Mouse (Mus musculus): ENCODE data around the gene Fam83g. TPM values are rescaled to one million over a fixed set of nuclear protein-coding genes. Genes with fewer than 3 reads are reported as not detected.

Fam83g gene
- polyA plus RNA-seq, 1 experiment from 2014 or later: 0.59 TPM

DNA sequence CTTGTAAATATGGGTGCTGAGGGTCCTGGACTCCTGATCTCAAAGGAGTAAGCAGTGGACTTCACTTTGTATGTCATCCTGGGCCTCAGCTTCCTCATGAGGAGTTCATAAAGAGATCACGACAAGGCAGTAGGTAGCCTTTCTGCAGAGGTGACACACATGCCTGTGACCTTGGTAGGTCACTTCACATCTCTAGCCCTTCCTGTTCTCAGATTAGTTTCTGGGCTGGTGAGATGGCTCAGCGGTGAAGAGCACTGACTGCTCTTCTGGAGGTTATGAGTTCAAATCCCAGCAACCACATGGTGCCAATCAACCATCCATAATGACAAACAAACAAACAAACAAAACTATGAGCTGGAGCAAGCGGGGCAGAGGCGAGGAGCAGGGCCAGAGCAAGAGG, 6.2 kb upstream of the Fam83g start:
- Histone ChIP-seq H3K9me3 (ENCODE audit: control insufficient read depth, low read length) (no peaks in the 10 kb centered on the region), H3K27ac (ENCODE audit: low read depth, low read length) (no peak overlapping the region), H3K4me3 (ENCODE audit: low read depth, low read length) (no peak overlapping the region), H3K9ac (ENCODE audit: low read length) (no peak overlapping the region), H3K36me3 (ENCODE audit: control insufficient read depth, insufficient read depth, low read length) (no peaks in the 10 kb centered on the region), H3K4me2 (no peak overlapping the region), H3K4me1 (ENCODE audit: control insufficient read depth, insufficient read depth, low read length) (peaks cover 9% of the 10 kb centered on the region), H3K27me3 (ENCODE audit: control insufficient read depth, insufficient read depth, low read length) (no peaks in the 10 kb centered on the region)
- 79% methylated on average over 4 of the region's 4 CpGs for WGBS
- DNase-seq (ENCODE audit: low spot score, missing footprints) (no peak), ATAC-seq (ENCODE audit: low FRiP score) (no peak)

DNA sequence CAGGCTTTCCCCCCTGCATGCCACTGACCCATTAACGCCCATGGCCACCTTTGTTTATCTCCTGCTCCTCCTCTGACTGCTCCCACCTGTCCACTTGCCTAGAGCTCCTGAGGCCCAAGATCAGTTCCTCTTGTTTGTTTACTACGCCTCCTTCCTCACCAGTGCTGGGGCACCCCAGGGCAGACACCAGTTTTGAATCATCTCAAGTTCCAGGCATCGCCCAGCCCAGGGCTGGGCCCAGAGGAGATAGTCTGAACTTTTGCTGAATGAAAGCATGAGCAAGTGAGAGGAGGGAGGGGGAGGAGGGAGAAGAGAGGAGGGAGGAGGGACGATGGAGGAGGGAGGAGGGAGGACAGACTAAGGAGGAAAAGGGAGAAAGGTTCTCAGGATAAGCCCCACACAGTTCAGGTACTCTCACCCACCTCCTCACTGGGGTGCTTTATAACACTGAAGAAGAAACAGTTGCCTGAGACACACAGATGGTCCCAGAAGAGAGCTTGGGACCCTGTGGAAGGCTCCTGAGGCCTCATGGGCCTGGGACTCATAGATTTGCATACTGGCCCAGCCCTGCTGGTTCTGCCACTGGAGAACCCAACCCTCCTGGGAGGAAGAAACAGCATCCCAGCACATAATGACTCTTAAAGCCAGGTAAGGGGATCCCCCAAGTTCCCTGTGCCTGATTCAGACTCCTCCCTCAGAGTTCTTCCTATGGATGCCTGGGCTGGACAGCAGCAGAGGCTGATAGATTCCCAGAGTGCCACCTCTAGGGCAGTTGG, 4.6 kb upstream of the Fam83g start:
- H3K36me3 ChIP-seq (ENCODE audit: control insufficient read depth, insufficient read depth, low read length): no peaks in the 10 kb centered on the region
- no peak overlapping the region for H3K27ac ChIP-seq (ENCODE audit: low read depth, low read length)
- DNase-seq (ENCODE audit: low spot score, missing footprints) (no peak), ATAC-seq (ENCODE audit: low FRiP score) (no peak)
- H3K4me2 ChIP-seq: no peak overlapping the region
- H3K27me3 ChIP-seq (ENCODE audit: control insufficient read depth, insufficient read depth, low read length): peaks cover 14% of the 10 kb centered on the region
- H3K9me3 ChIP-seq (ENCODE audit: control insufficient read depth, low read length): no peaks in the 10 kb centered on the region
- H3K9ac ChIP-seq (ENCODE audit: low read length): no peak overlapping the region
- H3K4me3 ChIP-seq (ENCODE audit: low read depth, low read length): no peak overlapping the region
- 73% methylated on average over 4 of the region's 4 CpGs for WGBS
- H3K4me1 ChIP-seq (ENCODE audit: control insufficient read depth, insufficient read depth, low read length): peaks cover 13% of the 10 kb centered on the region

- Histone ChIP-seq H3K4me3 (ENCODE audit: low read depth, low read length) (no peak overlapping the region), H3K27ac (ENCODE audit: low read depth, low read length) (no peak overlapping the region), H3K27me3 (ENCODE audit: control insufficient read depth, insufficient read depth, low read length) (peaks cover 27% of the 10 kb centered on the region), H3K9me3 (ENCODE audit: control insufficient read depth, low read length) (no peaks in the 10 kb centered on the region), H3K9ac (ENCODE audit: low read length) (no peak overlapping the region), H3K36me3 (ENCODE audit: control insufficient read depth, insufficient read depth, low read length) (no peaks in the 10 kb centered on the region), H3K4me2 (no peak overlapping the region), H3K4me1 (ENCODE audit: control insufficient read depth, insufficient read depth, low read length) (peaks cover 5% of the 10 kb centered on the region; the same call in 1 of the 2 replicates)
- 78% methylated on average over 8 of the region's 8 CpGs for WGBS
- ATAC-seq (ENCODE audit: low FRiP score): no peak
- DNase-seq (ENCODE audit: low spot score, missing footprints): peak; percentile 77
Observed at GRCm38 (mm10) chr11:61685119-61685725, 1.3 kb downstream of the Fam83g start.

- no peak for ATAC-seq (ENCODE audit: low FRiP score)
- no peak for DNase-seq (ENCODE audit: low spot score, missing footprints)
- Histone ChIP-seq H3K4me3 (ENCODE audit: low read depth, low read length) (no peak overlapping the region), H3K9me3 (ENCODE audit: control insufficient read depth, low read length) (no peaks in the 10 kb centered on the region), H3K27ac (ENCODE audit: low read depth, low read length) (no peak overlapping the region), H3K9ac (ENCODE audit: low read length) (no peak overlapping the region), H3K27me3 (ENCODE audit: control insufficient read depth, insufficient read depth, low read length) (peaks cover 27% of the 10 kb centered on the region), H3K36me3 (ENCODE audit: control insufficient read depth, insufficient read depth, low read length) (no peaks in the 10 kb centered on the region), H3K4me2 (no peak overlapping the region), H3K4me1 (ENCODE audit: control insufficient read depth, insufficient read depth, low read length) (peaks cover 5% of the 10 kb centered on the region; the same call in 1 of the 2 replicates)
- WGBS: 79% methylated on average over 2 of the region's 2 CpGs
Observed at GRCm38 (mm10) chr11:61686141-61686540, 2.2 kb downstream of the Fam83g start.

DNA sequence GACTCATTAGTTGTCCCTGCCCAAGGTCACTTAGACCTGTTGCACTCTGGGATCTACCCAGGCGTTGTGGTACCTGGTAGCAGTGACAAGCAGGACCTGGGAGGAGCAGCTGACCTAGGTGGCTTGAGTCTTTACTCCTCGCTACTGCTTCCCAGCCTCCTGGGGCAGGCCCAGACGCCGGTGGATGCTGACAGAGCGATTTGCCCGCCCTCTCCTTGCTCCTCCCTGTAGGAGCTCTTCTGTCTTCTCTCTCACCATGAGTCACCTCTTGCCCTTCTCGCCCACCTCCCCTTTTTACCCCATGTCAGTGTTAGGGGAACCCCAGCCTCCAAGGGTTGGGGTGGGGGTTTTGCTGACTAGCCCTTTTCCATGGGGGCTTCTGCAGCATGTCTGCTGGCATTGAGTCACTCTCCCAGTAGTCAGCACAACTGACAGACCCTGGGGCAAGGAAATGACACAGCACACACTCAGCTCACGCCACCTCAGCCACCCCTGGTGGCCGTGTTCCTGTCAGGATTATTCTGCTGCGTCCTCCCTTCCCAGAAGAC, 3.1 kb downstream of the Fam83g start:
- no peak overlapping the region for H3K4me2 ChIP-seq
- no peak overlapping the region for H3K9ac ChIP-seq (ENCODE audit: low read length)
- peaks cover 5% of the 10 kb centered on the region; the same call in 1 of the 2 replicates for H3K4me1 ChIP-seq (ENCODE audit: control insufficient read depth, insufficient read depth, low read length)
- DNase-seq (ENCODE audit: low spot score, missing footprints) (no peak), ATAC-seq (ENCODE audit: low FRiP score) (no peak)
- no peak overlapping the region for H3K4me3 ChIP-seq (ENCODE audit: low read depth, low read length)
- no peak overlapping the region for H3K27ac ChIP-seq (ENCODE audit: low read depth, low read length)
- H3K9me3 ChIP-seq (ENCODE audit: control insufficient read depth, low read length): no peaks in the 10 kb centered on the region
- WGBS: 45% methylated on average over 10 of the region's 10 CpGs
- H3K27me3 ChIP-seq (ENCODE audit: control insufficient read depth, insufficient read depth, low read length): peaks cover 27% of the 10 kb centered on the region
- no peaks in the 10 kb centered on the region for H3K36me3 ChIP-seq (ENCODE audit: control insufficient read depth, insufficient read depth, low read length)

GRCm38 (mm10) chr11:61687595-61687994, 3.7 kb downstream of the Fam83g start:
- no peak overlapping the region for H3K4me2 ChIP-seq
- H3K36me3 ChIP-seq (ENCODE audit: control insufficient read depth, insufficient read depth, low read length): no peaks in the 10 kb centered on the region
- H3K4me1 ChIP-seq (ENCODE audit: control insufficient read depth, insufficient read depth, low read length): peaks cover 5% of the 10 kb centered on the region; the same call in 1 of the 2 replicates
- WGBS: 60% methylated on average over 2 of the region's 2 CpGs
- no peaks in the 10 kb centered on the region for H3K9me3 ChIP-seq (ENCODE audit: control insufficient read depth, low read length)
- H3K27me3 ChIP-seq (ENCODE audit: control insufficient read depth, insufficient read depth, low read length): peaks cover 27% of the 10 kb centered on the region
- no peak overlapping the region for H3K9ac ChIP-seq (ENCODE audit: low read length)
- ATAC-seq (ENCODE audit: low FRiP score) (no peak), DNase-seq (ENCODE audit: low spot score, missing footprints) (no peak)
- H3K4me3 ChIP-seq (ENCODE audit: low read depth, low read length): no peak overlapping the region
- H3K27ac ChIP-seq (ENCODE audit: low read depth, low read length): no peak overlapping the region

GRCm38 (mm10) chr11:61692996-61693395, 9.1 kb downstream of the Fam83g start:
- 90% methylated on average over 5 of the region's 5 CpGs for WGBS
- ATAC-seq (ENCODE audit: low FRiP score) (no peak), DNase-seq (ENCODE audit: low spot score, missing footprints) (no peak)
- no peaks in the 10 kb centered on the region for H3K36me3 ChIP-seq (ENCODE audit: control insufficient read depth, insufficient read depth, low read length)
- H3K27ac ChIP-seq (ENCODE audit: low read depth, low read length): no peak overlapping the region
- H3K27me3 ChIP-seq (ENCODE audit: control insufficient read depth, insufficient read depth, low read length): no peaks in the 10 kb centered on the region
- H3K4me3 ChIP-seq (ENCODE audit: low read depth, low read length): no peak overlapping the region
- no peaks in the 10 kb centered on the region for H3K4me1 ChIP-seq (ENCODE audit: control insufficient read depth, insufficient read depth, low read length)
- no peaks in the 10 kb centered on the region for H3K9me3 ChIP-seq (ENCODE audit: control insufficient read depth, low read length)
- H3K4me2 ChIP-seq: no peak overlapping the region
- H3K9ac ChIP-seq (ENCODE audit: low read length): no peak overlapping the region

GRCm38 (mm10) chr11:61698852-61699251, 15.0 kb downstream of the Fam83g start:
- H3K4me3 ChIP-seq (ENCODE audit: low read depth, low read length): no peak overlapping the region
- ATAC-seq (ENCODE audit: low FRiP score): no peak
- no peak overlapping the region for H3K4me2 ChIP-seq
- no peak for DNase-seq (ENCODE audit: low spot score, missing footprints)
- no peaks in the 10 kb centered on the region for H3K9me3 ChIP-seq (ENCODE audit: control insufficient read depth, low read length)
- no peaks in the 10 kb centered on the region for H3K27me3 ChIP-seq (ENCODE audit: control insufficient read depth, insufficient read depth, low read length)
- no peak overlapping the region for H3K9ac ChIP-seq (ENCODE audit: low read length)
- H3K36me3 ChIP-seq (ENCODE audit: control insufficient read depth, insufficient read depth, low read length): no peaks in the 10 kb centered on the region
- H3K4me1 ChIP-seq (ENCODE audit: control insufficient read depth, insufficient read depth, low read length): peaks cover 12% of the 10 kb centered on the region; the same call in 1 of the 2 replicates
- H3K27ac ChIP-seq (ENCODE audit: low read depth, low read length): no peak overlapping the region

DNA sequence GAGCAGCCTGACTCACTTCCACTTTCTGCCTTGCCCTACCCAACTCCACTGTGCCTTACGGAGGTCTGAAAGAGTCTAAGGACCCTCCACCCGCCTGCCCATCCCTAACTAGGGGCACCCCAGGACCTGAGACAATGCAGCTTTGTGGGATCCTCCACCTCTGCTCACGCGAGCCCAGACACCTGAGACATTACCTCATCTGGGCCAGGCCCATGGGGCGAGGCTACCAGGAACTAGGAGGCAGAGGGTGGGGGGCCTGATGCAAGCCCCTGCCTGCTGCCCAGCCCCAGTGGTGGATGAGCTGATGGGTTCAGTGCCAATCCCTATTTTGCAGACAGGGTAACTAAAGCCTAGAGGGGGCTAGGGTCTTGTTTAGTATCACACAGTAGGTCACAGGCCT, 15.6 kb downstream of the Fam83g start:
- H3K4me1 ChIP-seq (ENCODE audit: control insufficient read depth, insufficient read depth, low read length): peaks cover 12% of the 10 kb centered on the region; the same call in 1 of the 2 replicates
- no peak overlapping the region for H3K4me3 ChIP-seq (ENCODE audit: low read depth, low read length)
- no peak for ATAC-seq (ENCODE audit: low FRiP score)
- no peak for DNase-seq (ENCODE audit: low spot score, missing footprints)
- no peak overlapping the region for H3K9ac ChIP-seq (ENCODE audit: low read length)
- H3K9me3 ChIP-seq (ENCODE audit: control insufficient read depth, low read length): no peaks in the 10 kb centered on the region
- H3K4me2 ChIP-seq: no peak overlapping the region
- WGBS: 90% methylated on average over 5 of the region's 5 CpGs
- no peak overlapping the region for H3K27ac ChIP-seq (ENCODE audit: low read depth, low read length)
- H3K27me3 ChIP-seq (ENCODE audit: control insufficient read depth, insufficient read depth, low read length): no peaks in the 10 kb centered on the region
- no peaks in the 10 kb centered on the region for H3K36me3 ChIP-seq (ENCODE audit: control insufficient read depth, insufficient read depth, low read length)
